Mouse (Mus musculus): ENCODE results near the gene Traf3ip1.
A peak's percentile ranks its signal among the peaks of the same experiment; 100 is the strongest.
"Not testable (repeated sequence)": the region's sequence is repeated elsewhere in the genome, so short reads cannot be mapped to it uniquely, and the experiment has no call there.

Traf3ip1 gene

GRCm38 (mm10) chr1:91465244-91465643, 29.2 kb upstream of the Traf3ip1 start:
- DNase-seq (ENCODE audit: low spot score) = no peak

GRCm38 (mm10) chr1:91466186-91466585, 28.3 kb upstream of the Traf3ip1 start:
- DNase-seq (ENCODE audit: low spot score) = no peak

GRCm38 (mm10) chr1:91469888-91470419, 24.5 kb upstream of the Traf3ip1 start:
- no peak for DNase-seq (ENCODE audit: low spot score)

GRCm38 (mm10) chr1:91478145-91478544, 16.3 kb upstream of the Traf3ip1 start:
- not testable (repeated sequence) for DNase-seq (ENCODE audit: low spot score)

GRCm38 (mm10) chr1:91478958-91479357, 15.5 kb upstream of the Traf3ip1 start:
- DNase-seq (ENCODE audit: low spot score) = no peak

- DNase-seq (ENCODE audit: low spot score) = no peak
Measured at GRCm38 (mm10) chr1:91482616-91483211, 11.7 kb upstream of the Traf3ip1 start.

GRCm38 (mm10) chr1:91483304-91484010, 11.0 kb upstream of the Traf3ip1 start:
- DNase-seq (ENCODE audit: low spot score) = peak; percentile 89

GRCm38 (mm10) chr1:91484011-91484346, 10.5 kb upstream of the Traf3ip1 start:
- no peak for DNase-seq (ENCODE audit: low spot score)

GRCm38 (mm10) chr1:91485422-91485821, 9.0 kb upstream of the Traf3ip1 start:
- no peak for DNase-seq (ENCODE audit: low spot score)

GRCm38 (mm10) chr1:91486165-91486564, 8.3 kb upstream of the Traf3ip1 start:
- DNase-seq (ENCODE audit: low spot score) = no peak

GRCm38 (mm10) chr1:91490322-91490721, 4.1 kb upstream of the Traf3ip1 start:
- no peak for DNase-seq (ENCODE audit: low spot score)

GRCm38 (mm10) chr1:91492740-91493139, 1.7 kb upstream of the Traf3ip1 start:
- no peak for DNase-seq (ENCODE audit: low spot score)

GRCm38 (mm10) chr1:91493938-91494337, 509 bp upstream of the Traf3ip1 start:
- DNase-seq (ENCODE audit: low spot score) = no peak

- DNase-seq (ENCODE audit: low spot score) = no peak
Measured at GRCm38 (mm10) chr1:91495321-91495720, 874 bp downstream of the Traf3ip1 start.

GRCm38 (mm10) chr1:91498579-91498978, 4.1 kb downstream of the Traf3ip1 start:
- DNase-seq (ENCODE audit: low spot score) = no peak

- DNase-seq (ENCODE audit: low spot score) = no peak
Measured at GRCm38 (mm10) chr1:91504615-91505014, 10.2 kb downstream of the Traf3ip1 start.

GRCm38 (mm10) chr1:91514916-91515315, 20.5 kb downstream of the Traf3ip1 start:
- no peak for DNase-seq (ENCODE audit: low spot score)

GRCm38 (mm10) chr1:91515642-91516041, 21.2 kb downstream of the Traf3ip1 start:
- DNase-seq (ENCODE audit: low spot score) = no peak

- DNase-seq (ENCODE audit: low spot score) = peak; percentile 57
Measured at GRCm38 (mm10) chr1:91523759-91524158, 29.3 kb downstream of the Traf3ip1 start.

GRCm38 (mm10) chr1:91525838-91526237, 31.4 kb downstream of the Traf3ip1 start:
- no peak for DNase-seq (ENCODE audit: low spot score)

GRCm38 (mm10) chr1:91530166-91530565, 35.7 kb downstream of the Traf3ip1 start:
- DNase-seq (ENCODE audit: low spot score) = no peak

GRCm38 (mm10) chr1:91532243-91532642, 37.8 kb downstream of the Traf3ip1 start:
- DNase-seq (ENCODE audit: low spot score) = no peak

GRCm38 (mm10) chr1:91532892-91533291, 38.4 kb downstream of the Traf3ip1 start:
- peak; percentile 80 for DNase-seq (ENCODE audit: low spot score)

- DNase-seq (ENCODE audit: low spot score) = peak; percentile 13
Measured at GRCm38 (mm10) chr1:91533483-91533882, 39.0 kb downstream of the Traf3ip1 start.

Data from adipocyte (in vitro differentiated cells).